Mouse (Mus musculus): ENCODE data around the gene Vps26a. TPM values are rescaled to one million over a fixed set of nuclear protein-coding genes. Genes with fewer than 3 reads are reported as not detected.
"Not testable (repeated sequence)": the region's sequence is repeated elsewhere in the genome, so short reads cannot be mapped to it uniquely, and the experiment has no call there.

The Vps26a gene
- polyA plus RNA-seq, 1 experiment from 2014 or later, result 79.2 TPM

DNA sequence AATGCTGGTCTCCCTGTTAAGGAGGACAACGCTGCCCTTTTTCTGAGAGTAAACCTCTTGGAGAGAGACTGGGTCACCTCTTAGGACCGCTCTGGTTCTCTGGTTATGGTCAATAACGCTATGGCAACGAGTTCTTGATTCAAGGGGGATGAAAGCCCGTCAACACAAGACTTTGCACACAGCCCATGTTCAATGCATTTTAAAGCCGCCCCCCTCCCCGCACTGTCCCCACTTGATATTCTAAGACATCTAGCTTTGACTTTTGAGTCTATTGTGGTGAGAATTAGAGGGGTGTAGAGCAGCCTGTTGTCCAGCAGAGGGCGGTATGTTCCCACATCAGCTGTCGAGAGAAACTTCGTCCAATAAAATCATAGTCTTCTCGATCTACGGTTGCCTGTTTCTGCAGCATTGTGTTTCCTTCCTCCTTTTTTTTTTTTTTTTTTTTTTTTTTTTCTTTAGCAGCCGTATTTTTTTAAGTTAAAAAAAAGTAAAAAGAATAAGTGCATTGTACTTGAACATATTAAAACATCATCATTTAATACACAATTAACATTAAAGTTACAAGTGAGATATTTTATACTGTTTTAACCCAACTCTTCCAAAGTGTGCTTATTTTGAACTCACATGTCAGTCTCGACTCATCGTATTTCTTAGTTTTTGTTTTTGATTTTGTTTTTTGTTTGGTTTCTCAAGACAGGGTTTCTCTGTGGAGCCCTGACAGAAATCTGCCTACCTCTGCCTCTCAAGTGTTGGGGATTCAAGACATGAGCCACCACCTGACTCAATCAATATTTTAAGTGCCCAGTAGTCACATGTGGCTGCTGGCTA is 13.7 kb upstream of the Vps26a start:
- Histone ChIP-seq H3K9ac (ENCODE audit: low read length) (no peak overlapping the region), H3K27ac (replicated peaks in 1 of 2; ENCODE audit: control insufficient read depth in 1 of 2, insufficient read depth in 1 of 2, low read depth in 2 of 2, low read length in 2 of 2) (no peak overlapping the region), H3K27me3 (ENCODE audit: control insufficient read depth, insufficient read depth, low read length) (no peaks in the 10 kb centered on the region), H3K4me2 (ENCODE audit: low read length) (no peak overlapping the region), H3K4me1 (ENCODE audit: control insufficient read depth in 2 of 2, insufficient read depth in 2 of 2, low read length in 2 of 2) (peaks cover 0 to 2% of the 10 kb centered on the region in 2 experiments; a peak in 1 of 4 replicates), H3K9me3 (ENCODE audit: control insufficient read depth, low read length) (no peaks in the 10 kb centered on the region), H3K4me3 (ENCODE audit: control insufficient read depth in 1 of 2, insufficient read depth in 1 of 2, low read depth in 1 of 2, low read length in 2 of 2) (no peak overlapping the region), H3K36me3 (ENCODE audit: control insufficient read depth, insufficient read depth, low read length) (no peaks in the 10 kb centered on the region)
- no peak for ATAC-seq (ENCODE audit: insufficient number of reproducible peaks, insufficient read depth, low FRiP score, low read depth)
- whole genome bisulfite sequencing, result 19% methylated on average over 15 of the region's 15 CpGs

DNA sequence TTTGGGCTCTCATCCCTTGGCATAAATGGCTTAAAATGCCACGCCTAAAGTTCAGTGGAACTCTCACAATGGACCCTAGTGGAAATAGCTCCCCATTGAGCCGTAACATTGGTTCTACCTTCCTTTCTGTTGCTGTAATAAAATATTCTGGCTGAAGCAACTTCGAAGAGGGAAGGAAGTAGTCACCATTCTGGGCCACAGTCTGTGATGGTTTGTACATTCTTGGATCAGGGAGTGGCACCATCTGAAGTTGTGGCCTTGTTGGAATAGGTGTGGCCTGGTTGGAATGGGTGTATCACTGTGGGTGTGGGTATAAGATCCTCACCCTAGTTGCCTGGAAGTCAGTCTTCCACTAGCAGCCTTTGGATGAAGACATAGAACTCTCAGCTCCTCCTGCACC is 5.1 kb upstream of the Vps26a start:
- H3K4me1 ChIP-seq (ENCODE audit: control insufficient read depth in 2 of 2, insufficient read depth in 2 of 2, low read length in 2 of 2); H3K36me3 ChIP-seq (ENCODE audit: control insufficient read depth, insufficient read depth, low read length); H3K9me3 ChIP-seq (ENCODE audit: control insufficient read depth, low read length); H3K9ac ChIP-seq (ENCODE audit: low read length); H3K27me3 ChIP-seq (ENCODE audit: control insufficient read depth, insufficient read depth, low read length); H3K27ac ChIP-seq (replicated peaks in 1 of 2; ENCODE audit: control insufficient read depth in 1 of 2, insufficient read depth in 1 of 2, low read depth in 2 of 2, low read length in 2 of 2); H3K4me3 ChIP-seq (ENCODE audit: control insufficient read depth in 1 of 2, insufficient read depth in 1 of 2, low read depth in 1 of 2, low read length in 2 of 2); ATAC-seq (ENCODE audit: insufficient number of reproducible peaks, insufficient read depth, low FRiP score, low read depth); H3K4me2 ChIP-seq (ENCODE audit: low read length): not testable (repeated sequence)
- WGBS, result 69% methylated on average over 3 of the region's 3 CpGs

DNA sequence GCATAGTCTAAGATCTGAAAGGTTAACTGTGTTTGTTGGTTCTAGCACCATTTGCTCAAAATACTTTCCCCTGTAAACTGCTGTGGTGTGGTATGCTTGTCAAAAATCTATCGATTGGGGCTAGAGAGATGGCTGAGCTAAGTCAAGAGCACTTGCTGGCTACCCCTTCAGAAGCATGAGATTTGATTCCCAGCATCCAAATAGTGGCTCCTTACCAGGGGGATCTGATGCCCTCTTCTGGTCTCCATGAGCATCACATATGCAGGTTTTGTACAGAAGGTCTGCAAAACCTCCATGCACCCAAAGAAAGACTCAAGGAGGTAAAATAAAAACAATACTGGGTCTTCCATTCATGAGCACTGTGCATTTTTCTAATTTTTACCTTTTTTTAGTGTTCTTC is 1.7 kb upstream of the Vps26a start:
- no peak overlapping the region for H3K27ac ChIP-seq (replicated peaks in 1 of 2; ENCODE audit: control insufficient read depth in 1 of 2, insufficient read depth in 1 of 2, low read depth in 2 of 2, low read length in 2 of 2)
- H3K4me1 ChIP-seq (ENCODE audit: control insufficient read depth in 2 of 2, insufficient read depth in 2 of 2, low read length in 2 of 2), result peaks cover 0 to 2% of the 10 kb centered on the region in 2 experiments; a peak in 1 of 4 replicates
- H3K4me2 ChIP-seq (ENCODE audit: low read length), result no peak overlapping the region
- no peak for ATAC-seq (ENCODE audit: insufficient number of reproducible peaks, insufficient read depth, low FRiP score, low read depth)
- no peaks in the 10 kb centered on the region for H3K36me3 ChIP-seq (ENCODE audit: control insufficient read depth, insufficient read depth, low read length)
- H3K4me3 ChIP-seq (ENCODE audit: control insufficient read depth in 1 of 2, insufficient read depth in 1 of 2, low read depth in 1 of 2, low read length in 2 of 2), result no peak overlapping the region
- H3K9me3 ChIP-seq (ENCODE audit: control insufficient read depth, low read length), result no peaks in the 10 kb centered on the region
- WGBS, result 8% methylated on average over 1 of the region's 1 CpGs
- no peaks in the 10 kb centered on the region; the same call in 1 of the 2 replicates for H3K27me3 ChIP-seq (ENCODE audit: control insufficient read depth, insufficient read depth, low read length)
- no peak overlapping the region for H3K9ac ChIP-seq (ENCODE audit: low read length)

DNA sequence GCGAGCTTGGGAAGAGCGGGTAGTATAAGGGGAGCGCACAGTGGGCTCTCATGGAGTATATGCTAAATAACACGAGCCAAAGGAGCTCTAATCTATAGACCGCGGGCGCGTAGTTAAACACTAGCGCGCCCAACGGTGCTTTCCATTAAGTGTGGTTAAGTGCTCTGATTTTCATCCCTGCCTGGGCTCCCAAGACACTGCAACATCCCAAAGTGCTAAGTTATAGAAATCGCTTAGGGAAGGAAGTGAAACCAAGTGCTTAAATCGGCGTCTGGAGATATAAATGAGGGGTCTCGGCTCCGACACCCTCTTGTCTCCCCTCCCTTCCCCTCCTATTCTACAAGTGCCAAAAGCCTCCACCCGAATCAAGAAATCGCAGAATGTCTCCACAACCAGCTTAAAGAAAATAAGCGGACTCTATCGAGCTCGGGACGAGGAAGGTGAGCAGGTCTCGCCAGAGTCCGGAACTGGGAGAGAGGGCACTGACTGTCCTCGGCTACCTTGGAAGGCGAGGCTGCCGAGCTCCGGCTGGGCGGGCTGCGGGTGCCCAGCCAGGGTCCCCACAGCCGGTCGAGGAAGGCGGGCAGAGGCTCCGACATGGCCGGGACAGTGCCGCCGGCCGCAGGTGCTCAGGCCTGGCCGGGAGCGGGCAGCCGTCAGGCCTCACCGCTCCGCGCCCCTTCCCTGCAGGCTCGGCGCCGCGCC is 575 bp downstream of the Vps26a start:
- Histone ChIP-seq H3K9me3 (ENCODE audit: control insufficient read depth, low read length) (no peaks in the 10 kb centered on the region), H3K4me2 (ENCODE audit: low read length) (peak overlapping the region; percentile 74), H3K27ac (replicated peaks in 1 of 2; ENCODE audit: control insufficient read depth in 1 of 2, insufficient read depth in 1 of 2, low read depth in 2 of 2, low read length in 2 of 2) (peak overlapping the region; percentile 76 to 84), H3K4me3 (ENCODE audit: control insufficient read depth in 1 of 2, insufficient read depth in 1 of 2, low read depth in 1 of 2, low read length in 2 of 2) (peak overlapping the region; percentile 87 to 99), H3K36me3 (ENCODE audit: control insufficient read depth, insufficient read depth, low read length) (no peaks in the 10 kb centered on the region), H3K4me1 (ENCODE audit: control insufficient read depth in 2 of 2, insufficient read depth in 2 of 2, low read length in 2 of 2) (peaks cover 0 to 2% of the 10 kb centered on the region in 2 experiments; a peak in 1 of 4 replicates), H3K9ac (ENCODE audit: low read length) (peak overlapping the region; percentile 84), H3K27me3 (ENCODE audit: control insufficient read depth, insufficient read depth, low read length) (no peaks in the 10 kb centered on the region; the same call in 1 of the 2 replicates)
- under 1% methylated on average over 41 of the region's 48 CpGs for WGBS
- ATAC-seq (ENCODE audit: insufficient number of reproducible peaks, insufficient read depth, low FRiP score, low read depth), result peak; percentile 79

DNA sequence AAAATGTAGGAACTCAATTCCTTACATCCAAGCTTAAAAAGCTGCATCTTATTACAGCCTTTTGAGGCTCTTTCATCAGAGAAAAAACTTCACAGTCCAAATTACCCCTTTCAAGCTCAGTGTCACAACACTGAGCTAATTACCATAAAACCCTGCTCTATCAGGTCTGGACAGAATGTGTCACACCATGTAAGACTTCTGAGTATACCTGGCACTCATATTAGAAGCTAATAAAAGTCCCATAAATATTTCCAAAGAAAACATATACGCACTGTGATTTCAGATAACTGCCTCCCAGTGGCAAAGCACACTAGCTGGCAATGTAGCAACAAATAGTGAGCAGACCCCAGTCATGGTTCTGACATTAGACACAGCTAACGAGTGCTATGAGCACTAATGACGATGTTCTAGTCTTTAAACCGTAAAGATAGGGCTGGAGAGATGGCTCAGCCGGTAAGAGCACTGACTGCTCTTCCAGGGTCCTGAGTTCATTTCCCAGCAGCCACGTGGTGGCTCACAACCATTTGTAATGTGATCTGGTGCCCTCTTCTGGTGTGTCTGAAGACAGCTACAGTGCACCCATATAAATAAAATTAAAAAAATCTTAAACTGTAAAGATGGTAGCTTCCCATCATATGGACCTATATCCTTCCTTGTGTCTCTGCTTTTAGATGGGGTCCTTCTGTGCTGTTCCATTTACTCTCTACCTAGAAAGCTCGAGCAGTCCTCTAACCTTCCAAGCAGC is 5.3 kb downstream of the Vps26a start:
- Histone ChIP-seq H3K4me2 (ENCODE audit: low read length) (no peak overlapping the region), H3K9ac (ENCODE audit: low read length) (no peak overlapping the region), H3K27me3 (ENCODE audit: control insufficient read depth, insufficient read depth, low read length) (no peaks in the 10 kb centered on the region), H3K27ac (replicated peaks in 1 of 2; ENCODE audit: control insufficient read depth in 1 of 2, insufficient read depth in 1 of 2, low read depth in 2 of 2, low read length in 2 of 2) (no peak overlapping the region), H3K4me3 (ENCODE audit: control insufficient read depth in 1 of 2, insufficient read depth in 1 of 2, low read depth in 1 of 2, low read length in 2 of 2) (no peak overlapping the region), H3K36me3 (ENCODE audit: control insufficient read depth, insufficient read depth, low read length) (peaks cover 16% of the 10 kb centered on the region), H3K9me3 (ENCODE audit: control insufficient read depth, low read length) (no peaks in the 10 kb centered on the region), H3K4me1 (ENCODE audit: control insufficient read depth in 2 of 2, insufficient read depth in 2 of 2, low read length in 2 of 2) (no peaks in the 10 kb centered on the region)
- no peak for ATAC-seq (ENCODE audit: insufficient number of reproducible peaks, insufficient read depth, low FRiP score, low read depth)
- 70% methylated on average over 7 of the region's 7 CpGs for WGBS

DNA sequence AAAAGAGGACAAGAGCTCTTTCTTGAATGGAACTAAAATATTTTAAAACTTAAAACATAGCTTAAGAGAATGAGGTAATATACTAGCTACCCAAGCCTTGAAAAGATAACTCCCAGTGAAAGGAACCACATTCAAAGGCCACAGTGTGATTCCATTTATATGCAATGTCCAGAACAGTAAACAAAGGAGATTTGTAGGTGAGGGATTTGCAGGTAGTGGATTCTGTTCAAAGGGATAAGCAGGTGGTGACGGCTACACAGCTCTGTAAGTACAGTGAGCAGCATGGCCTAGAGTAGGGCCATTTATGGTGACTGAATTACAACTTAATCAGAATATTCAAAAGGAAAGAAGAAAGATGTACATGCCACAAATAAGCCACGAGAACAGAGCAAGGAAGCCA is 9.6 kb downstream of the Vps26a start:
- no peaks in the 10 kb centered on the region for H3K4me1 ChIP-seq (ENCODE audit: control insufficient read depth in 2 of 2, insufficient read depth in 2 of 2, low read length in 2 of 2)
- peaks cover 16% of the 10 kb centered on the region for H3K36me3 ChIP-seq (ENCODE audit: control insufficient read depth, insufficient read depth, low read length)
- H3K27me3 ChIP-seq (ENCODE audit: control insufficient read depth, insufficient read depth, low read length), result no peaks in the 10 kb centered on the region
- H3K4me2 ChIP-seq (ENCODE audit: low read length), result no peak overlapping the region
- WGBS, result 64% methylated on average over 2 of the region's 2 CpGs
- no peak overlapping the region for H3K27ac ChIP-seq (replicated peaks in 1 of 2; ENCODE audit: control insufficient read depth in 1 of 2, insufficient read depth in 1 of 2, low read depth in 2 of 2, low read length in 2 of 2)
- no peaks in the 10 kb centered on the region for H3K9me3 ChIP-seq (ENCODE audit: control insufficient read depth, low read length)
- H3K4me3 ChIP-seq (ENCODE audit: control insufficient read depth in 1 of 2, insufficient read depth in 1 of 2, low read depth in 1 of 2, low read length in 2 of 2), result no peak overlapping the region
- ATAC-seq (ENCODE audit: insufficient number of reproducible peaks, insufficient read depth, low FRiP score, low read depth), result no peak
- H3K9ac ChIP-seq (ENCODE audit: low read length), result no peak overlapping the region

DNA sequence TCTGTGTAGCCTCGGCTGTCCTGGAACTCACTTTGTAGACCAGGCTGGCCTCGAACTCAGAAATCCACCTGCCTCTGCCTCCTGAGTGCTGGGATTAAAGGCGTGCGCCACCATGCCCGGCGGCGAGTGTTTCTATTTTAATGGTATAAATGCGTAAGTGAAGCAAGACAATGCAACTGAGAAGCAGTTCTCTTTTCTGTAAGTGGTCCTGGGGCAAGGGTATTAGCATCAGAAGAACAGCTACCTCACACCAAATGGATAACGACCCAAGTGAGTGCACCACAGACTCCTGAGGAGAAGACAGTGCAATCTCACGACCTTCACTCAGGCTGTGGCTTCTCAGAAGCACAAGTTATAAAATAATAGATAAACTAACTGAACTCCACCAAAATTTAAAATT is 11.7 kb downstream of the Vps26a start:
- no peak overlapping the region for H3K27ac ChIP-seq (replicated peaks in 1 of 2; ENCODE audit: control insufficient read depth in 1 of 2, insufficient read depth in 1 of 2, low read depth in 2 of 2, low read length in 2 of 2)
- no peak overlapping the region for H3K4me2 ChIP-seq (ENCODE audit: low read length)
- H3K9me3 ChIP-seq (ENCODE audit: control insufficient read depth, low read length), result no peaks in the 10 kb centered on the region
- H3K27me3 ChIP-seq (ENCODE audit: control insufficient read depth, insufficient read depth, low read length), result no peaks in the 10 kb centered on the region
- peaks cover 16% of the 10 kb centered on the region for H3K36me3 ChIP-seq (ENCODE audit: control insufficient read depth, insufficient read depth, low read length)
- no peak overlapping the region for H3K9ac ChIP-seq (ENCODE audit: low read length)
- WGBS, result 92% methylated on average over 10 of the region's 10 CpGs
- no peak overlapping the region for H3K4me3 ChIP-seq (ENCODE audit: control insufficient read depth in 1 of 2, insufficient read depth in 1 of 2, low read depth in 1 of 2, low read length in 2 of 2)
- H3K4me1 ChIP-seq (ENCODE audit: control insufficient read depth in 2 of 2, insufficient read depth in 2 of 2, low read length in 2 of 2), result peaks cover 0 to 4% of the 10 kb centered on the region in 2 experiments; a peak in 1 of 4 replicates
- ATAC-seq (ENCODE audit: insufficient number of reproducible peaks, insufficient read depth, low FRiP score, low read depth), result no peak
